Mouse (Mus musculus): ENCODE data around the gene Ralgapb. TPM values are rescaled to one million over a fixed set of nuclear protein-coding genes. Genes with fewer than 3 reads are reported as not detected.
"Not testable (repeated sequence)": the region's sequence is repeated elsewhere in the genome, so short reads cannot be mapped to it uniquely, and the experiment has no call there.

The Ralgapb gene
- total RNA-seq (2021), result 44.8 and 47.3 TPM in 2 replicates
- long read RNA-seq, experiment 1, partial matches to known transcripts, result 4 of 6 reads
- long read RNA-seq, experiment 1, other reads (novel, unspliced or antisense), result 2 of 6 reads
- long read RNA-seq, experiment 2, partial matches to known transcripts, result 2 of 6 reads
- long read RNA-seq, experiment 2, other reads (novel, unspliced or antisense), result 4 of 6 reads

DNA sequence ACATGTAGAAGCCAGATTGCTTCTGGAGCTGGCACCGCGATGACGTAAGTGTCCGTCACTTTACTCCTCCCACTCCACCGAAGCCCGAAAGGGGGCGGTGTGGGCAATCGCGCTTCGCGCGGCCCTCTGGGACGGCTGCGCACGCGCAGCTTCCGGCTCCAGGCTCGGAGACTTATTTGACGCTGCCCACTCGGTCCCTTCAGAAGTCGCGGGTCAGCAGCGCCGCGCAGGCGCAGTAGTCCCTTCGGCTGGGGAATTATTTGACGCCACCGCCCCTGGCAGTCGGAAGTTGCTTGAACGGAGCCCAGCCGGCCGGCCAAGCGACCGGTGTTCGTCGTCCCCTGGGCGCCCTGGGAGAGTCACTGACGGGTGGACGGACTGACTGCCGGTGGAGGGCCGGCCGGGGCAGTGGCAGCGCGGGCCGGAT is at the start of gene Ralgapb:
Ralgapb (plus strand) TSS at position 254 of the 427 bp plus-strand sequence.
- peak; percentile 99 for DNase-seq

DNA sequence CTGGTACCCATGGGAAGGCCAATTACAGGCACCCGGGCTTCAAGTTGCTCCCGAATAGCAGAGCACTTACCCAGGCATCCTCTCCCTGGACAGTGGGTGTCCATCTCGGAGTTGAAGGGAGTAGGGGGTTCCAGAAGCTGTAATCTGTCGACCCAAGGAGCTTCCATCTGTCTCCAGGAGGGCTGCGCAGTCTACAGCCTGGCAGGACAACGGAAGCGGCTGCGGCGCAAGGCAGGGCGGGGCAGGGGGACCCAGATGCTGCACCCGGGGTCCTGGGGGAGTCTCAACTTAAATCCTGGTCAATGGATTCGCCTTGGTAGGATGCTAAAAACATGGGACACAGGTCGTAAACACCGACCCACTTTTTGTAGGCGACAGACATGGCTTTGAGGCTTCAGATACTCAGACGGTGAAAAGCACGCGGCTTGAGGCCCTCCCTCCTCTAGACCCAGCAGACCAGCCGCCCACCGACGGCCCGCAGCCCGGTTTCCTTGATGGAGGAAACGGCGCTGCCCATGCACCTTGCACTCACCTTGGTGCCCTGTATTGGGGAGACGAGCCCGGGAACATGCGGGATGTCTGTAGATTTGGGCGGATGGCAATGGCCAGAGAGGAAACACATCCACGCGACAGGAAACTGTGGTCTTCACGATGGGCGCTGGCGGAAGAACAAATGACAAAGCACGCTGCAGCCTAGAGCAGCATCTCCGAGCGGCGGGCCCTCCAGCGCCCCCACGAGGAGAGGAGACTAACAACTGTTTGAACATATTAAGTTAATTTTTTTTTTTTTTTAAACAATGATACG is 48.6 kb upstream of the Ralgapb start:
- DNase-seq, result peak; percentile 92

DNA sequence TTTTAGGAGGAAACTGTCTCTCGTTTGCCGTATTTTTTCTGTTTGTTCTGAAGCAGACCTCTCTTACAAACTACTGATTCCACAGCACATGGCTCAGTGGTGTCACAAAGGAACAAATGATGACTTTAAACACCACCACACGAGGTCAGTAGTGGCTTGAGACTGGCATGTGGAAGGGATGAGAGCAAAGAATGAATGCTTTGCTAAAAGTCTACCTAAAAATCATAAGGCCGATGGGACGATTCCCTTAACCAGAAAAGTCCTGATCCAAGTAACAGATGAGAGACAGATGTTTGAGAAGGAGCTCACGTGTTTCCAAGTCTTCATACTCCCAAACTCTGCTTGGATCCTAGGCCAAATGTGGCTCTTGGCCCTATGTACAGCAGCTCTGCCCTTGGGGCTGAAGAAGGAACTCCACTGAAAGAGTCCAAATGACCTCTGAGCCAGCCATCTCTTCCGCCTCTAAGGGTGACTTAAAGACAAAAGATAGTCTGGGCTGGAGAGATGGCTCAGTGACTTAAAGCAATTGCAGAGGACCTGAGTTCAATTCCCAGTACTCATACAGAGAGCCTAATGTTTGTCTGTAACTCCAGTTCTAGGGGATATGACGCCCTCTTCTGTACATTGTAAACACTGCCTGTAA is 47.8 kb upstream of the Ralgapb start:
- no peak for DNase-seq

- no peak for DNase-seq
These were observed 45.5 kb upstream of the Ralgapb start for GRCm38 (mm10) chr2:158364175-158364574.

GRCm38 (mm10) chr2:158365099-158365850 is 44.4 kb upstream of the Ralgapb start:
- no peak for DNase-seq

- DNase-seq, result no peak
These were observed 42.0 kb upstream of the Ralgapb start for GRCm38 (mm10) chr2:158367654-158368053.

GRCm38 (mm10) chr2:158368313-158368712 is 41.3 kb upstream of the Ralgapb start:
- no peak for DNase-seq

GRCm38 (mm10) chr2:158369474-158370172 is 40.0 kb upstream of the Ralgapb start:
- no peak for DNase-seq

DNA sequence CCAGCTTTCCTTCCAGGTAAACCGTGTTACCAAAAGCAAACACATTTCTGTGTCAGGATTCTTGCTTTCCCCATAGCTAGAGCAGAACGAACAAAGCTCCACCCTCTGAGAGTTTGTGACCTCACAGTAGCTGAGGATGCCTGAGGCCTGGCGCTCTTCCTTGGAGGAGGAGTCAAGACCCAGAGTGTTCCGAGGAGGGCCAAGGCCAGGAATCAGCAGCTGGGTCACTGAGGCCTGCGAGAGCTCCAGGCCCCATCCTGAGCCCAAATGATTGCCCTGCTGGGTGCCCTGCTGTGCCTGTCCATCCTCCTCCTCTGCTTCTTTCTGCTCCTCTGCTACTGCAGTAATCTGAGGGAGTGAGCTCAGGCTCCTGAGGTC is 39.5 kb upstream of the Ralgapb start:
- peak; percentile 43 for DNase-seq

- DNase-seq, result no peak
These were observed 36.6 kb upstream of the Ralgapb start for GRCm38 (mm10) chr2:158373061-158373460.

- DNase-seq, result no peak
These were observed 36.1 kb upstream of the Ralgapb start for GRCm38 (mm10) chr2:158373516-158373915.

- DNase-seq, result peak; percentile 80
These were observed 34.1 kb upstream of the Ralgapb start, which contains the start of gene Snhg11 for GRCm38 (mm10) chr2:158375443-158376122. Snhg11 (plus strand) TSS chr2:158375638.

GRCm38 (mm10) chr2:158376123-158376687 is 33.4 kb upstream of the Ralgapb start:
- no peak for DNase-seq

DNA sequence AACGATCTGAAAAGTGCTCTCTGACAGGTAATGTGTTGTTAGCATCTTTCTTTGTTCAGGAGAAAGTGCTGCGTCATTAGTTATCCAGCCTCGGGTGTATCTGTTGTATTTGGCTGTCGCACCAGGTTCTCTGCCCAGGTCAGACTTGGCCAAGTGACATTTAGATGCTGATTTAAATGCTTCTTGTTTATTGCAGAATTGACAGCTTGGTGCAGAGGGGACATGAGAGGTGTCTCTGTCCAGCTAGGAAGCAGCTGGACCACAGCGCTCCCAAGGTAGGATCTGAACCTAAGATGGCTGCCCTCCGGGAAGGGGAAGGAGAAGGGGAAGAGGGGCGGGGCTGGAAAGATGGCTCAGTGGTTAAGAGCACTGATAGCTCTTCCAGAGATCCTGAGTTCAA is 32.9 kb upstream of the Ralgapb start:
- no peak for DNase-seq

- no peak for DNase-seq
These were observed 31.8 kb upstream of the Ralgapb start for GRCm38 (mm10) chr2:158377811-158378210.

GRCm38 (mm10) chr2:158379354-158380078 is 30.1 kb upstream of the Ralgapb start:
- peak; percentile 70 for DNase-seq

DNA sequence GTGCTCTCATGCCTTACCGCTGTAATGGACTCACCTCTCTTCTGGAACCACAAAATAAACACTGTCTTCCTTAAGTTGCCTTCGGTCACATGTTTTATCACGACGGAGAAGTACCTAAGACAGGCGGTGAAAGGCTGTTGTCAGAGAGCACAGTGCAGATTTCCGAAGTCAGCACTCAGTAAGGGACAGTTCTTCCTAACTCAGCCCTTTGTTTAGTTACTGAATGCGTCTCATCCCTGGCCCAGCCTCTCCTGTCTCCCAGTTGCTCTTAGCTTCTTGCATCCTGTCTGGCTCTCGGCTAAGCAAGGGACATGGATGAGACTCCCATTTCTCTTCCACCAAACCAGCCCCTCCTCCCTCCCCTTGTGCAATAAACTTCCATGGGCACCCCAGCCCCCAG is 23.6 kb upstream of the Ralgapb start:
- DNase-seq, result no peak

- no peak for DNase-seq
These were observed 20.2 kb upstream of the Ralgapb start for GRCm38 (mm10) chr2:158389421-158389820.

DNA sequence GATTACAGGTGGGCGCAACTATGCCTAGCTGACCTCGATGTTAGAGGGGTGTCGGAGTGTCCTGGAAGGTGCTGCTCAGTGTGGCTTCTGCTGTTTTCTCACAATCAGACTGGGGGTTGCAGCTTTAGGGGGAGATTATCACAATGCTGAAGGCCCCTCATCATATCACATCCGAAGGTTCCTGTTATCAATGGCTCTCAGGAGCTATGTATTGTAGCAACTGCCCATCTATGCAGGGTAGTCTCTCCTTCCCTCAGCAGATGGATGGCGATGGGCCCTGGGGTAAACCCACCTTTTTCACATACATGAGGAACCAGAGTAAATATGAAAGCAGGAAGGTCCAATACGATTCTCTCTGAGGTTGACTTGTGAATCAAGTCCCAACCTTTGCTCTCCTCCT is 13.3 kb upstream of the Ralgapb start:
- DNase-seq, result no peak

DNA sequence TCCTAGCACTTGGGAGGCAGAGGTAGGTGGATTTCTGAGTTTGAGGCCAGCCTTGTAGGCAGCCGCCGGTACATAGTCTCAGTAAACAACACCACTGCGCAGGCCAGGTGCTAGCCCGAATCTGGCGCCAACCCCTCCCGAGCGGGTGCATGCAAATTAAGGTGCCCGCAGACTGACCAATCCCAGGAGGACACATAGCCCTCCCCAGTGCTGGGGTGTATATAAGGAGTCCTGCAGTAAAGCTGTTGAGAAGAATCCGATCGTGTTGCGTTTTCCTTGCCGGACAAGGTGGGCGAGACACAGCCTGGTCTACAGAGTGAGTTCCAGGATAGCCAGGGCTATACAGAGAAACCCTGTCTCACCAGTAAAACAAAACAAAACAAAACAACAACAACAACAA is 12.5 kb upstream of the Ralgapb start:
- DNase-seq, result not testable (repeated sequence)

All from adrenal gland, postnatal 14 days (tissue).